ENCODE assay signal across 8 mouse cellular contexts in genomic region chr13:65111961-65112360, GRCm38 (mm10). TPM values are rescaled to one million over a fixed set of nuclear protein-coding genes. Genes with fewer than 3 reads are reported as not detected.
DNase-seq lines count a peak whose midpoint lies in the region; ATAC-seq lines count a peak whose summit lies in the region.

No protein-coding gene starts in this region.

- peak overlapping the region; percentile 73 for H3K9ac ChIP-seq in forebrain, embryonic 15.5 days (replicated peaks)
- H3K9ac ChIP-seq in intestine, embryonic 14.5 days (ENCODE audit: low read length), result peak overlapping the region; percentile 75
- peak overlapping the region; percentile 84 for H3K9ac ChIP-seq in liver, embryonic 15.5 days
- peak overlapping the region; percentile 80 for H3K9ac ChIP-seq in neural tube, embryonic 12.5 days

- H3K4me1 ChIP-seq in forebrain, embryonic 15.5 days, result peaks cover 17% of the 10 kb centered on the region
- no peaks in the 10 kb centered on the region; the same call in 1 of the 2 replicates for H3K4me1 ChIP-seq in intestine, embryonic 14.5 days (replicated peaks; ENCODE audit: control insufficient read depth, insufficient read depth, low read length)
- peaks cover 25% of the 10 kb centered on the region for H3K4me1 ChIP-seq in liver, embryonic 15.5 days (replicated peaks)
- H3K4me1 ChIP-seq in neural tube, embryonic 12.5 days, result peaks cover 5% of the 10 kb centered on the region

- peak overlapping the region; percentile 60 for H3K4me3 ChIP-seq in forebrain, embryonic 15.5 days
- peak overlapping the region; percentile 66 for H3K4me3 ChIP-seq in intestine, embryonic 14.5 days (ENCODE audit: low read depth, low read length)
- peak overlapping the region; percentile 86 for H3K4me3 ChIP-seq in liver, embryonic 15.5 days (replicated peaks)
- H3K4me3 ChIP-seq in neural tube, embryonic 12.5 days, result peak overlapping the region; percentile 66

- no peak for ATAC-seq in forebrain, embryonic 15.5 days (replicated peaks)
- ATAC-seq in intestine, embryonic 14.5 days (replicated peaks; ENCODE audit: low FRiP score, low TSS enrichment, low read depth), result peak; percentile 36; the same call in 1 of the 2 replicates
- ATAC-seq in liver, embryonic 15.5 days (ENCODE audit: insufficient read depth), result peak; percentile 46
- ATAC-seq in neural tube, embryonic 12.5 days (ENCODE audit: low FRiP score, low read depth), result 0 out of 2 replicates have a peak, but pooled peaks have one; percentile 8

- no peaks in the 10 kb centered on the region for H3K27me3 ChIP-seq in forebrain, embryonic 15.5 days
- H3K27me3 ChIP-seq in intestine, embryonic 14.5 days (replicated peaks; ENCODE audit: control insufficient read depth, insufficient read depth, low read length), result no peaks in the 10 kb centered on the region
- H3K27me3 ChIP-seq in liver, embryonic 15.5 days, result no peaks in the 10 kb centered on the region
- H3K27me3 ChIP-seq in neural tube, embryonic 12.5 days (replicated peaks), result no peaks in the 10 kb centered on the region

- H3K9me3 ChIP-seq in forebrain, embryonic 15.5 days, result no peaks in the 10 kb centered on the region
- H3K9me3 ChIP-seq in intestine, embryonic 14.5 days (ENCODE audit: control insufficient read depth, low read length), result 0 out of 2 replicates have a peak, but pooled peaks cover 3% of the 10 kb centered on the region
- H3K9me3 ChIP-seq in liver, embryonic 15.5 days (replicated peaks), result no peaks in the 10 kb centered on the region
- H3K9me3 ChIP-seq in neural tube, embryonic 12.5 days, result peaks cover 2% of the 10 kb centered on the region; the same call in 1 of the 2 replicates

- H3K36me3 ChIP-seq in forebrain, embryonic 15.5 days, result no peaks in the 10 kb centered on the region
- H3K36me3 ChIP-seq in intestine, embryonic 14.5 days (ENCODE audit: control insufficient read depth, insufficient read depth, low read length), result no peaks in the 10 kb centered on the region
- H3K36me3 ChIP-seq in liver, embryonic 15.5 days (replicated peaks), result no peaks in the 10 kb centered on the region
- no peaks in the 10 kb centered on the region for H3K36me3 ChIP-seq in neural tube, embryonic 12.5 days

- peak; percentile 50 to 61 for DNase-seq in B cell, adult 2 months
- peak; percentile 53 for DNase-seq in ZHBTc4 (ENCODE audit: low read depth, low spot score)
- DNase-seq in intestine, embryonic 14.5 days (ENCODE audit: low spot score), result no peak
- no peak for DNase-seq in right cerebral cortex, adult 2 months (ENCODE audit: low spot score in 2 of 2)
- no peak for DNase-seq in frontal cortex, adult 2 months (ENCODE audit: extremely low spot score in 1 of 2, low spot score in 1 of 2)

- peak overlapping the region; percentile 55 for H3K4me2 ChIP-seq in forebrain, embryonic 15.5 days (replicated peaks)
- peak overlapping the region; percentile 76 for H3K4me2 ChIP-seq in intestine, embryonic 14.5 days (ENCODE audit: low read length)
- H3K4me2 ChIP-seq in liver, embryonic 15.5 days, result peak overlapping the region; percentile 82
- peak overlapping the region; percentile 78 for H3K4me2 ChIP-seq in neural tube, embryonic 12.5 days (replicated peaks)

- H3K27ac ChIP-seq in forebrain, embryonic 15.5 days (replicated peaks), result peak overlapping the region; percentile 73
- H3K27ac ChIP-seq in intestine, embryonic 14.5 days (ENCODE audit: low read depth), result peak overlapping the region; percentile 93
- peak overlapping the region; percentile 93 for H3K27ac ChIP-seq in liver, embryonic 15.5 days (replicated peaks)
- H3K27ac ChIP-seq in neural tube, embryonic 12.5 days, result no peak overlapping the region

- WGBS in forebrain, embryonic 15.5 days, result 1% methylated on average over 5 of the region's 5 CpGs
- WGBS in intestine, embryonic 14.5 days, result under 1% methylated on average over 5 of the region's 5 CpGs
- 0% methylated on average over 5 of the region's 5 CpGs for WGBS in liver, embryonic 15.5 days (ENCODE audit: insufficient replicate concordance)
- 3% methylated on average over 5 of the region's 5 CpGs for WGBS in neural tube, embryonic 12.5 days

RNA-seq across cellular contexts. Expression of gene Mfsd14b, which starts 0.8 kb away (rescaled TPM):
- polyA plus RNA-seq in forebrain, embryonic 15.5 days (2015; fragmentation: Nextera tagmentation; extraction: Ambion mirVana), result 34.8 and 36.3 TPM in 2 replicates
- polyA plus RNA-seq in intestine, embryonic 14.5 days (2014; fragmentation: Nextera tagmentation; extraction: Ambion mirVana), result 55.6 and 56.7 TPM in 2 replicates
- 41.9 and 45.0 TPM in 2 replicates for polyA plus RNA-seq in liver, embryonic 15.5 days (2015; fragmentation: Nextera tagmentation; extraction: Ambion mirVana)
- polyA plus RNA-seq in neural tube, embryonic 12.5 days (2016; fragmentation: Nextera tagmentation; extraction: Ambion mirVana), result 38.4 and 41.7 TPM in 2 replicates
- polyA plus RNA-seq in frontal cortex, adult 2 months (2012; rRNA removed), result 28.6 and 31.4 TPM in 2 replicates

RNA-seq across cellular contexts. Expression of gene Olfr465-ps1, which starts 25.9 kb away (rescaled TPM):
- not detected in 2 replicates for polyA plus RNA-seq in forebrain, embryonic 15.5 days (2015; fragmentation: Nextera tagmentation; extraction: Ambion mirVana)
- not detected in 2 replicates for polyA plus RNA-seq in intestine, embryonic 14.5 days (2014; fragmentation: Nextera tagmentation; extraction: Ambion mirVana)
- not detected in 2 replicates for polyA plus RNA-seq in liver, embryonic 15.5 days (2015; fragmentation: Nextera tagmentation; extraction: Ambion mirVana)
- polyA plus RNA-seq in neural tube, embryonic 12.5 days (2016; fragmentation: Nextera tagmentation; extraction: Ambion mirVana), result not detected in 2 replicates
- polyA plus RNA-seq in frontal cortex, adult 2 months (2012; rRNA removed), result not detected in 2 replicates

RNA-seq across cellular contexts. Expression of gene Olfr466, which starts 38.1 kb away (rescaled TPM):
- not detected in 2 replicates for polyA plus RNA-seq in forebrain, embryonic 15.5 days (2015; fragmentation: Nextera tagmentation; extraction: Ambion mirVana)
- not detected in 2 replicates for polyA plus RNA-seq in intestine, embryonic 14.5 days (2014; fragmentation: Nextera tagmentation; extraction: Ambion mirVana)
- polyA plus RNA-seq in liver, embryonic 15.5 days (2015; fragmentation: Nextera tagmentation; extraction: Ambion mirVana), result not detected in 2 replicates
- not detected in 2 replicates for polyA plus RNA-seq in neural tube, embryonic 12.5 days (2016; fragmentation: Nextera tagmentation; extraction: Ambion mirVana)
- not detected in 2 replicates for polyA plus RNA-seq in frontal cortex, adult 2 months (2012; rRNA removed)

RNA-seq across cellular contexts. Expression of gene Prss47, which starts 59.4 kb away (rescaled TPM):
- polyA plus RNA-seq in forebrain, embryonic 15.5 days (2015; fragmentation: Nextera tagmentation; extraction: Ambion mirVana), result not detected in 2 replicates
- polyA plus RNA-seq in intestine, embryonic 14.5 days (2014; fragmentation: Nextera tagmentation; extraction: Ambion mirVana), result not detected in 2 replicates
- polyA plus RNA-seq in liver, embryonic 15.5 days (2015; fragmentation: Nextera tagmentation; extraction: Ambion mirVana), result not detected in 2 replicates
- not detected in 2 replicates for polyA plus RNA-seq in neural tube, embryonic 12.5 days (2016; fragmentation: Nextera tagmentation; extraction: Ambion mirVana)
- not detected in 2 replicates for polyA plus RNA-seq in frontal cortex, adult 2 months (2012; rRNA removed)

Comparison
In these comparisons a context has a peak if more than half of its experiments do, and no peak if none do; other contexts are left out.
1. DNase-seq: peak in B cell, adult 2 months (2 of 2) and ZHBTc4 (single experiment); none in intestine, embryonic 14.5 days (single experiment), right cerebral cortex, adult 2 months (0 of 2) and frontal cortex, adult 2 months (0 of 2).
2. Peak in every context shown above with its lines, with median percentiles within 50 percentile points of each other: H3K4me2 ChIP-seq, H3K4me3 ChIP-seq and H3K9ac ChIP-seq.